Mouse (Mus musculus) E14TG2a.4 (cell line): Measurements from ENCODE around the gene Kdm2a.

ENCODE experiments used
- CTCF ChIP-seq: conservative IDR thresholded peaks from 2 replicates; pipeline ENCODE4 v1.5.1; 2014; ENCODE audit warnings: low read length
- POU5F1 ChIP-seq: IDR thresholded peaks from 2 replicates; pipeline ENCODE4 v1.6.1; 2014; ENCODE audit warnings: low read length, borderline replicate concordance

DNA sequence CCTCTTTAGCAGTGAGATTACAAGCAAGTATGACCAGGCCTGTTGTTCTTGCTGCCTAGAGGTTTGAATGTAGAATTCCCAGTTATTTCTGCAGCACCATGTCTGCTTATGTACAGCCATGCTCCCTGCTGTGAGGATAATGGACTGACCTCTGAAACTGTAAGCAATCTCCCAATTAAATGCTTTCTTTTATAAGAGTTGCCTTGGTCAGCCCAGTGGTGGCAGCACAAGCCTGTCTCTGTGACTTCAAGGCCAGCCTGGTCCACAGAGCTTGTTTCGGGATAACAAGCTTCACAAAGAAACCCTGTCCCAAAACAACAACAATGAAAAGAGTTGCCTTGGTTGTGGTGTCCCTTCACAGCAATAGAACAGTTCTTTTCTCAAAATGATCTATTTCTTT, 35.7 kb upstream of the Kdm2a start:
- TF ChIP-seq CTCF: no peak
- no peak for TF ChIP-seq POU5F1
